Mouse (Mus musculus): Measurements from ENCODE around the gene Llgl2. TPM values are rescaled to one million over a fixed set of nuclear protein-coding genes. Genes with fewer than 3 reads are reported as not detected.

Gene Llgl2
- 1.3 and 2.1 TPM in 2 replicates for polyA plus RNA-seq (2015; fragmentation: Nextera tagmentation; extraction: Ambion mirVana)

DNA sequence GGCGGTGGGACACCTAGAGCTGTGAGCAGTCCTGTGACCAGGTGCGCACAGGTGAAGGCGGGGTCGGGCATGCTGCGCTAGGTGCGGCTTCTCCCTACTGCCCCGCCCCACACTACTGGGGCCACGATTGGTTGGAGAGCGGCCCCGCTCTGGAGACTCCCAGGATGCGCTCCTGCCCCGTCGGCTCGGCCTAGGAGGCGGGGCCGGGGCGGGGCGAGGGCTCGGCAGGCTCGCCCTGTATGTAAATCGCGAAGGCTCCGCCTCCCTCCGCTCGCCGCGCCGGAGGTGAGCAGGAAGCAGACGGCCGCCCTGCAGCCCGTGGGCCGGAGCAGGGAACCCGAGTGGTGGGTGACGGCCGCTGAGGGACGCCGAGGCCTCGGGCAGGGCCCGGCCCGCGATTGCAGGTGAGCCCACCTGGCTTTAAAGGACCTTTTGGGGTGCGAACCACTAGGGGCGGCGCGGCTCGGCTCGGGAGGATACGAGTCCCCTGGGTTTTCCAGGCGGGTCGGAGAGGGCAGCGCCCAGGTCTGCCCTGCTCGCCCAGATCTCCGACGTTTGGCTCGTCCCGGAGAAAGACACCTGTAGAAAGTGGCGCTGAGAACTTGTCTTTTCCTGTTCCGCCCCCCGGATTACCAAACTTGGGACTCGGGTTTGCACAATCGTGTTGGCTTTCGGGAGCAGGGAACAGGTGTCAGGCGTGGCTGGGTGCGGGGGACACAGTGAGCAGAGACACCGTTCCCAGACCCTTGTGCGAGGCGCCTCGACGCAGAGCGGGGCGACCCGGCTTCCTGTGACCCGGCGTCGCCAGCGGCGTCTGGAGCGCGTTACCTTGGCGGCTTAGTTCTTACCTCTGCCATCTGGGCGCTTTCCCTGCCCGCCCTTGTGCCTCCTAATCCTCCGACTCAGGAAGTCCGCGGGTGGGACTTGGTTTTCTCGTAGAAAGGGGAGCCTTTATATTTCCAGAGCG lies at the start of gene Llgl2:
TSS of gene Llgl2 (plus strand) at position 276 of the 967 bp plus-strand sequence.
- peak; percentile 89 for ATAC-seq
- Histone ChIP-seq H3K27ac (ENCODE audit: low read depth, low read length) (no peak within 1 kb of the TSS), H3K4me1 (ENCODE audit: control insufficient read depth, insufficient read depth, low read depth, low read length) (peaks cover 12% of the 10 kb centered on the region), H3K27me3 (replicated peaks; ENCODE audit: control insufficient read depth, insufficient read depth, low read length) (peaks cover 25% of the 10 kb centered on the region), H3K4me3 (ENCODE audit: low read length) (peak within 1 kb of the TSS; percentile 63), H3K4me2 (ENCODE audit: low read length) (peak within 1 kb of the TSS; percentile 99), H3K9me3 (ENCODE audit: control insufficient read depth, low read length) (no peaks in the 10 kb centered on the region), H3K36me3 (ENCODE audit: control insufficient read depth, insufficient read depth, low read length) (peaks cover 14% of the 10 kb centered on the region), H3K9ac (ENCODE audit: low read depth, low read length) (peak within 1 kb of the TSS; percentile 67)
- WGBS = under 1% methylated on average over 87 of the region's 87 CpGs

DNA sequence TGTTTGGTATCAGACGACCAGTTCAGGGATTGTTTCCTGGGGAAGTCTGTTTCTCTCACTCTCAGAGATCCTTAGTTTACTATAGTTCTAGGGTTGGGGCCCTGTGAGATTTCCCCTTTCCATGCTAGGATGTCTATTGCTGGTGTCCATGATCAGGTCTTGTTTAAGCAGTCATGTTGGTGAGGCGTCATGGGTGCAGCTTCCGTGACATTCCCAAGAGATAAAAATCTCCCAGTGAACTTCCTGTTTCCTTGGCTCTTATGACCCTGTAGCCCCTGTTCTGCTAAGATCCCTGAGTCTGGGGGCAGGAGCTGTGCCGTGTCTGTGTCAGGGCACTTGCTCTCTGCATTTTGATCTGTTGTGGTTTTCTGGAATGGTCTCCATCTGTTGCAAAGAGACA lies 49.2 kb upstream of the Llgl2 start:
- no peaks in the 10 kb centered on the region for H3K9me3 ChIP-seq (ENCODE audit: control insufficient read depth, low read length)
- H3K4me2 ChIP-seq (ENCODE audit: low read length) = no peak overlapping the region
- no peaks in the 10 kb centered on the region for H3K36me3 ChIP-seq (ENCODE audit: control insufficient read depth, insufficient read depth, low read length)
- no peak overlapping the region for H3K27ac ChIP-seq (ENCODE audit: low read depth, low read length)
- no peak overlapping the region for H3K4me3 ChIP-seq (ENCODE audit: low read length)
- 73% methylated on average over 4 of the region's 4 CpGs for WGBS
- H3K4me1 ChIP-seq (ENCODE audit: control insufficient read depth, insufficient read depth, low read depth, low read length) = peaks cover 29% of the 10 kb centered on the region
- no peak overlapping the region for H3K9ac ChIP-seq (ENCODE audit: low read depth, low read length)
- ATAC-seq = no peak
- H3K27me3 ChIP-seq (replicated peaks; ENCODE audit: control insufficient read depth, insufficient read depth, low read length) = no peaks in the 10 kb centered on the region

DNA sequence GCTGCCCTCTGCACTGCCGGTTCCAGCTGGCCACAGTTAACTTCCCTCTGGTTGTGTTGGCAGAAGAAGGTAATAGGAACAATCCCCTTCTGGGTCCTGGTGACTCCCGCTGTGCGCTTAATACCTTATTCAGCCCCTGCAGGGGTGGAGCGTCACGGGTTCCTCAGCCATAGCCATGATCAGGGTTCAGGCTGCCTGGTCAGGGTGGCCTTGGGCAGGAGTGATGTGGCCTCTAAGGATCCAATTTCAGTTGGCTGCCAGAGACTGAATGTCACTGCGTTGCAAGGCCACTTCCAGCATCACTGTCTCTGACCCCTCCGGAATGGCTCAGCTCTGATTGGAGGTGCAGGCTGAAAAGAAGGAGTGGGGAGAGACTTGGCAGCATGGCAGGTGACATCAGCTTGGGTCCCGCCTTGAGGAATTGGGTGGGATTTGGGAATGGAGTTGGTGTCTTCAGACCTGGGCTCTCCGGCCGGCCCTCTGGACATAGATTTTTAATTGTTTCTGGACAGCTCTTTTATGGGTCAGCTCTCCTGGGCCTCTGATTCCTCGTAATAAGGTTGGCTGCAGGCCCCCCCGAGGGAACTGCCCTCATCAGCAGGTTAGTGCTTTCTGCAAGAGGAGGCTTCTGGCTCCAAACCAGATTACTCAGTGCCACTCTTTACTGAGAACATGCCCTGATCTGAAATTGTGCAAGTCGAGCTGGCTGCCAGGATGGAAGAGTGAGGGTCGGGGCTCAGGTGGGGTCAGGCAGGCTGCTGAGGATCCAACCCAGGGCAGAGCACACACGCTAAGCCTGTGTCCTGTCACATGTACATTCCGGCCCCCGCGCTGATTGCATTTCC lies 47.8 kb upstream of the Llgl2 start:
- Histone ChIP-seq H3K36me3 (ENCODE audit: control insufficient read depth, insufficient read depth, low read length) (no peaks in the 10 kb centered on the region), H3K4me2 (ENCODE audit: low read length) (peak overlapping the region; percentile 12; the same call in 1 of the 2 replicates), H3K9ac (ENCODE audit: low read depth, low read length) (peak overlapping the region; percentile 27), H3K4me3 (ENCODE audit: low read length) (peak overlapping the region; percentile 4; the same call in 1 of the 2 replicates), H3K9me3 (ENCODE audit: control insufficient read depth, low read length) (no peaks in the 10 kb centered on the region), H3K27me3 (replicated peaks; ENCODE audit: control insufficient read depth, insufficient read depth, low read length) (no peaks in the 10 kb centered on the region), H3K4me1 (ENCODE audit: control insufficient read depth, insufficient read depth, low read depth, low read length) (peaks cover 38% of the 10 kb centered on the region), H3K27ac (ENCODE audit: low read depth, low read length) (peak overlapping the region; percentile 44)
- WGBS = 38% methylated on average over 18 of the region's 18 CpGs
- no peak for ATAC-seq

DNA sequence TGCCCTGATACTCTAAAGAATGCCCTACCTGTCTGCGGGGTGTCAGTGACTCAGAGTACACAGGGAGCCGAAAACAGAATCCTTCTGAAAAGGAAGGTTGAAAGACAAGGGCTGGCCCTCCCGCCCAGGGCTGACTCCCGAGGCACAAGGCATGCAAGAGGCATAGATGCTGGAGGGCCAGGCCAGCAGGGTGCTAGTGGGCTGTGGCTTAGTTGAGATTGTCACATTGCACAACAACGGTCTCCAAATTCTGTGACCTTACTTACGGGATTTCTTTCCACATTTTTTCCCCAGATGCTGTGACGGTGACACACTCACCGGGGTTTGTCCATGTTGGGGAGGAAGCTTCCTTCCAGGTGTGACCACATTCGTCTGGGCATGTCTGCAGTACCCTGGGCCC lies 46.9 kb upstream of the Llgl2 start:
- H3K36me3 ChIP-seq (ENCODE audit: control insufficient read depth, insufficient read depth, low read length) = no peaks in the 10 kb centered on the region
- no peak overlapping the region for H3K9ac ChIP-seq (ENCODE audit: low read depth, low read length)
- WGBS = 52% methylated on average over 9 of the region's 9 CpGs
- H3K4me2 ChIP-seq (ENCODE audit: low read length) = no peak overlapping the region
- ATAC-seq = no peak
- H3K27ac ChIP-seq (ENCODE audit: low read depth, low read length) = no peak overlapping the region
- H3K4me3 ChIP-seq (ENCODE audit: low read length) = no peak overlapping the region
- no peaks in the 10 kb centered on the region for H3K27me3 ChIP-seq (replicated peaks; ENCODE audit: control insufficient read depth, insufficient read depth, low read length)
- H3K4me1 ChIP-seq (ENCODE audit: control insufficient read depth, insufficient read depth, low read depth, low read length) = peaks cover 42% of the 10 kb centered on the region
- H3K9me3 ChIP-seq (ENCODE audit: control insufficient read depth, low read length) = no peaks in the 10 kb centered on the region

DNA sequence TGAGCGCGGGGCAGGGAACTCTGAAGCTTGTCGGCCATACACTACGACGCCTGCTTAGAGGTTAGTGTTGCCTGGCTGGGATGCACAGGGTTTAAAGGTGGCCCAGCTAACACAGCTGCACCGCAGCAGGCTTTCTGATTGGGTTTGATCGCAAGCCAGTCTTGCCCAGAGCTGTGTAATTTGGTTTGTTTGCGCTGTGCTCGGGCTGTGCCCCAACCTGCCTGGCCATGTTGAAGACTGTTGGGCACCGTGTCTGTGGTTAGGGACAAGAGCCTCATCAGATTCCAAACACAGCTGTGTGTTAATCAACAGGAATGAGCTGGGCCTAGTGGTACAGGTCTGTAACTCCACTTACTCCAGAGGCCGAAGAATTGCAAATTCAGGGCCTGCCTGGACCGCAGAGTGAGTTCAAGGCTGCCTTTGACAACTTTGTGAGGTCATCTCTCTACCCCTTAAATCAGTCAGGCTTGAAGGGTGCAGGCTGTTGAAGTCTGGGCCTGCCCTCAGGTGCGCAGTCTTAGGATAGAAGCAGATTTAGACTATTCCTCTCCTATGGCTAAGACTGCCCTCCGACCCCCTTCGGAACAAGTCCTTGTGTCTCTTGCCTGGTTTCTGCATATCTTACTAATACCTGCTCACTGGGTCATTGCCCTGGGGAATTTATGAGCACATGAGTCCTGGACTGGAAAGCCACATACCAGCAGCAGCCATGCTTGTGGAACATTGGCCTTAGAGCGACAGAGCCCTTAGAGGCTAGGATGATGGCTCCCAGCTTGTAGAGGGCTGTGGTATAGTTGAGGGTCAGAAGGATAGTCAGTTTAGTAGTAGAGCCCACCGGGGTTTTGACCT lies 46.1 kb upstream of the Llgl2 start:
- ATAC-seq = no peak
- Histone ChIP-seq H3K4me2 (ENCODE audit: low read length) (no peak overlapping the region), H3K27me3 (replicated peaks; ENCODE audit: control insufficient read depth, insufficient read depth, low read length) (no peaks in the 10 kb centered on the region), H3K9me3 (ENCODE audit: control insufficient read depth, low read length) (no peaks in the 10 kb centered on the region), H3K4me3 (ENCODE audit: low read length) (no peak overlapping the region), H3K27ac (ENCODE audit: low read depth, low read length) (no peak overlapping the region), H3K4me1 (ENCODE audit: control insufficient read depth, insufficient read depth, low read depth, low read length) (peaks cover 45% of the 10 kb centered on the region), H3K9ac (ENCODE audit: low read depth, low read length) (no peak overlapping the region), H3K36me3 (ENCODE audit: control insufficient read depth, insufficient read depth, low read length) (no peaks in the 10 kb centered on the region)
- 83% methylated on average over 17 of the region's 17 CpGs for WGBS

DNA sequence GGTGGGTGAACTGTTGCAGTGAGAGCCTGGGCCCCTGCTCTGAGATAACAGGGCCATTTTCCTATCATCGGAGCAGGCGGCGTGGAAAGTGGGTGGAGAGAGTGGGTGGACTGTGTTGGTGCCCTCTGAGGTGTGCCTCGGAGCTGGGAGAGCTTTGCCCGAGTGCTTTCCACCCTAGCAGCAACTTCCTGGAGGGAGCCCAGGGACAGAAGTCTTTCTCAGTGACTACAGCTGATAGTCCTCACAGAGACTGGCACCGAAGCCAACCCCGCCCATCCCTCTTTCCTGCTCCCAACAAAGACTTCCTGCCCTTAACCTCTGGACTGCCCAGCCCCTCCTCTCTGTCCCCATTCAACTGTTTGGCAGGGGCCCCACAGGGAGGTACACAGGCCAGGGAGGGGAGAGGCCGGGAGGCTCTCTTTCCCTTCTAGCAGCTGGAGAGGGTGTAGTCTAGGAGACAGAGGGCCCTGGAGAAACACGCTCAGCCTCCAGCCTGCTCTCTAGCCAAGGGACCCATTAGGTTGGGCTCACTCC lies 44.7 kb upstream of the Llgl2 start:
- peak overlapping the region; percentile 20; the same call in 1 of the 2 replicates for H3K4me2 ChIP-seq (ENCODE audit: low read length)
- WGBS = 11% methylated on average over 9 of the region's 9 CpGs
- no peaks in the 10 kb centered on the region for H3K9me3 ChIP-seq (ENCODE audit: control insufficient read depth, low read length)
- no peak overlapping the region for H3K9ac ChIP-seq (ENCODE audit: low read depth, low read length)
- peaks cover 45% of the 10 kb centered on the region for H3K4me1 ChIP-seq (ENCODE audit: control insufficient read depth, insufficient read depth, low read depth, low read length)
- no peaks in the 10 kb centered on the region for H3K36me3 ChIP-seq (ENCODE audit: control insufficient read depth, insufficient read depth, low read length)
- peak overlapping the region; percentile 74 for H3K27ac ChIP-seq (ENCODE audit: low read depth, low read length)
- H3K27me3 ChIP-seq (replicated peaks; ENCODE audit: control insufficient read depth, insufficient read depth, low read length) = no peaks in the 10 kb centered on the region
- no peak overlapping the region for H3K4me3 ChIP-seq (ENCODE audit: low read length)
- peak; percentile 87 for ATAC-seq

DNA sequence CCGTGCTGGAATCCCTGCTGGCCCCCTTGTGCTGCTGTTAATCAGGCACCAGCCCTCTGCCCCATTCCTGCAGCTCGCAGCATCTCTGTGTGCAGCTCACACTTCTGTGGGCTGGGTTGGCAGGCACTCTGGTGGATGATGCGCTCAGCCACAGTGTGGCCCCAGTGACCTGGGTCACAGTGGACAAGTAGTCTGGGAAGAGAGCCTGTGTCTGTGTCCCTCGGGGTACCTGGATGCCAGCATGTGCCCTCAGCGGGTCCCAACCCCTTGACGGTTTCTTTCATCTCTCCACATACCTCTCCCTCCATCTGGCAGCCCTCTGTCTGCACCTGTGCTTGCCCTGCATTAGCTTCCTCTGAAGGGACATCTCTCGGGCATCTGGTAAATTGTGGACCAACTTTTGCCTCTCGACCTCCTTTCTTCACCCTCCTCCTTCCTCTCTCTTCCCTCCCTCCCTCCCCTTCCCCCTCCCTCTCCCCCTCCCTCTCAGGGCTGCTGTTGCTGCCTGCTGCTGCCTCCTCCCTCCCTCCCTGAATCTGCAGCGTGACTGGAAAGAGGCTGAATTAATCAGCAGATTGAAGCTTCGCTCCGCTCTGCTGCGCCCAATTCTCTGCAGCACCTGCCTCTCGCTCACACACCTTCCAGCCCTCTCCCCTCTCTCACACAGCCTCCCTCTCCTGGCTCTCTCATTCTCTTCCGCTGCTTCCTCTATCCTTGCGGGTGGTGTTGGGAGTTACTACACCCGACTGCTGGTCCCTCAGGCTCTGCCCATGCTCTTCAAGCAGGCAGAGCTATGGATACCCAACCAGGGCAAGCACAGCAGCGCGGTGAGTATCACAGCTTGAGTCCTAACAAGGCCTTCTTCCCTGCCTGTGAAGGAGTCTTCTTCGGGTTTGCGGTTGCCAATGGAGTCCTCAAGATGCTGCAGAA lies 43.4 kb upstream of the Llgl2 start:
- Histone ChIP-seq H3K4me3 (ENCODE audit: low read length) (peak overlapping the region; percentile 31), H3K9ac (ENCODE audit: low read depth, low read length) (peak overlapping the region; percentile 64), H3K27ac (ENCODE audit: low read depth, low read length) (peak overlapping the region; percentile 85), H3K36me3 (ENCODE audit: control insufficient read depth, insufficient read depth, low read length) (no peaks in the 10 kb centered on the region), H3K9me3 (ENCODE audit: control insufficient read depth, low read length) (no peaks in the 10 kb centered on the region), H3K27me3 (replicated peaks; ENCODE audit: control insufficient read depth, insufficient read depth, low read length) (no peaks in the 10 kb centered on the region), H3K4me1 (ENCODE audit: control insufficient read depth, insufficient read depth, low read depth, low read length) (peaks cover 43% of the 10 kb centered on the region), H3K4me2 (ENCODE audit: low read length) (peak overlapping the region; percentile 54)
- 8% methylated on average over 20 of the region's 20 CpGs for WGBS
- peak; percentile 74 for ATAC-seq

All from hindbrain, embryonic 16.5 days (tissue).